Mouse (Mus musculus) neural tube, embryonic 10.5 days (tissue): ENCODE measurements around the gene Cbfa2t2.

Source experiments
- DNase-seq: peaks from one replicate; pipeline ENCODE4 v3.0.0-alpha.2; 2017; ENCODE audit warnings: low spot score; ENCODE audit errors: extremely low spot score

Cbfa2t2 gene

GRCm38 (mm10) chr2:154436458-154437190, at the start of gene Cbfa2t2:
Gene Cbfa2t2, plus strand, starts transcription at chr2:154436481.
- peak; percentile 76 for DNase-seq

- DNase-seq = no peak
These were observed 45.9 kb upstream of the Cbfa2t2 start for GRCm38 (mm10) chr2:154390180-154390964.

GRCm38 (mm10) chr2:154394602-154395001, 41.7 kb upstream of the Cbfa2t2 start:
- no peak for DNase-seq

GRCm38 (mm10) chr2:154396529-154396928, 39.8 kb upstream of the Cbfa2t2 start:
- DNase-seq = no peak

- no peak for DNase-seq
These were observed 38.0 kb upstream of the Cbfa2t2 start for GRCm38 (mm10) chr2:154398267-154398666.

- DNase-seq = no peak
These were observed 37.0 kb upstream of the Cbfa2t2 start for GRCm38 (mm10) chr2:154399325-154399724.

- DNase-seq = no peak
These were observed 34.3 kb upstream of the Cbfa2t2 start for GRCm38 (mm10) chr2:154401976-154402375.

- no peak for DNase-seq
These were observed 33.5 kb upstream of the Cbfa2t2 start for GRCm38 (mm10) chr2:154402811-154403210.

GRCm38 (mm10) chr2:154405447-154405994, 30.8 kb upstream of the Cbfa2t2 start:
- DNase-seq = no peak

GRCm38 (mm10) chr2:154407063-154407642, 29.1 kb upstream of the Cbfa2t2 start:
- no peak for DNase-seq

GRCm38 (mm10) chr2:154407643-154408445, 28.4 kb upstream of the Cbfa2t2 start, which contains the start of gene Snta1:
Gene Snta1, minus strand, starts transcription at chr2:154408099.
- DNase-seq = peak; percentile 79

- no peak for DNase-seq
These were observed 25.9 kb upstream of the Cbfa2t2 start for GRCm38 (mm10) chr2:154410355-154410754.

- DNase-seq = no peak
These were observed 24.1 kb upstream of the Cbfa2t2 start for GRCm38 (mm10) chr2:154412018-154412666.

- DNase-seq = peak; percentile 76
These were observed 19.2 kb upstream of the Cbfa2t2 start for GRCm38 (mm10) chr2:154417107-154417506.

GRCm38 (mm10) chr2:154418001-154418400, 18.3 kb upstream of the Cbfa2t2 start:
- DNase-seq = no peak

GRCm38 (mm10) chr2:154419631-154420515, 16.4 kb upstream of the Cbfa2t2 start:
- no peak for DNase-seq

GRCm38 (mm10) chr2:154420942-154421731, 15.1 kb upstream of the Cbfa2t2 start:
- peak; percentile 83 for DNase-seq

- DNase-seq = no peak
These were observed 14.1 kb upstream of the Cbfa2t2 start for GRCm38 (mm10) chr2:154422181-154422580.

- DNase-seq = no peak
These were observed 12.7 kb upstream of the Cbfa2t2 start for GRCm38 (mm10) chr2:154423548-154423947.
